Mouse (Mus musculus): ENCODE results near the gene Tmem192.
A peak's percentile ranks its signal among the peaks of the same experiment; 100 is the strongest.

Gene Tmem192

DNA sequence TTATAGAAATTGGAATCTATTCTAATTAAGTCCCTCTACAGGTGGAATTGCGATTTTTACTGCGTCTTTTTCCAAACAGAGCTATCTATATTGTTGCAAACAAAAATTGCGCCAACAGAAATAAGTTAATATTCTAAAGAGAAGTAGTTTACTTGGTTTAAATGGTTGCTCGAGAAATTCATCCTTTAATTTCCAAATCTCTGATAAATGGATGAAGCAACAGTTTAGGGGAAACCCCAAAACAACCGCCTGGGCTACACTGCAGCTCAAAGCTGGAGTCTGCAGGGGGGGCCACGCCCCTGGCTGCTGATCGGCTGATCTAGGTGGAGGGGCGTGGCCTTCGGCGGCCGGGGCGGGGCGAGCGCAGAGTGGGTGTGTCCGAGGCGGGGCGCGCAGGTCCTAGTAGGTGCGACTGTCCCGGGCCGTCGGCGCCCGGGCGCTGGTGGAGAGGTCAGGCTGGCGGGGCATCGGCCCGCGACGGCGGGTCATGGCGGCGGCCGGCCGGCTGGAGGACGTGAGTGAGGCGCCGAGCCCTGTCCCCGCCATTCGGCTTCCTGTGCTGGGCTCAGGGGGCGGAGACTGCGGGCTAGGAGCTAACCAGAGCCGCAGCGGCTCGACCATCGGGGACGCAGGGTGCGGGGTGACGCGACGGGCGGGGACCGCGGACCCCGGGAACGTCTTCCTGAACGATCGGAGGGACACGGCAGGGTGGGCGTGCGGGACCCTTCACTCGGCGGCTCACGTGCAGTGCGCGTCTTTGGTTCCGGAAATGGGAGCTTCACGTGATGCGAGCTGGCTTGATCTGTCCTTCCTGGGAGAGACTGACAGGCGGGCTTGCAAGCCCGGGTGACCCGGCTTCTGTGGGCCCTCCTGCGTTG, at the start of gene Tmem192:
Gene Tmem192, plus strand, starts transcription at position 366 of the 878 bp plus-strand sequence.
- peak; percentile 70 for DNase-seq (ENCODE audit: low read depth, low spot score)

DNA sequence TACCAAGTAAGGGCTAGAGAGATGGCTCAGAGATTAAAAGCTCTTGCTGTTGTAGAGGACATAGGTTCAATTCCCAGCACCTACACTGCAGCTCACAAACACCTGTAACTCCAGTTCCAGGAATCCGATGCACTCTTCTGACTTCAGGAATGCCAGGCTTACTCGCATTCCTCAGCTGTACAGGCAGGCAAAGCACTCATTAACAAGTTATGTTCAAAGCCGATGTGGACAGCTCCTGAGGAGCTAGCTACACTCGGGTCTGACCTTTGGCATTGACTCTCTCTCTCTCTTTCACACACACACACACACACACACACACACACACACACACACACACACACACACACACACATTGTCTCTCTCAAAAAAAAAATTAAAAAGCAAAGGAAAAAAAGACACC, 48.3 kb upstream of the Tmem192 start:
- DNase-seq (ENCODE audit: low read depth, low spot score): no peak

DNA sequence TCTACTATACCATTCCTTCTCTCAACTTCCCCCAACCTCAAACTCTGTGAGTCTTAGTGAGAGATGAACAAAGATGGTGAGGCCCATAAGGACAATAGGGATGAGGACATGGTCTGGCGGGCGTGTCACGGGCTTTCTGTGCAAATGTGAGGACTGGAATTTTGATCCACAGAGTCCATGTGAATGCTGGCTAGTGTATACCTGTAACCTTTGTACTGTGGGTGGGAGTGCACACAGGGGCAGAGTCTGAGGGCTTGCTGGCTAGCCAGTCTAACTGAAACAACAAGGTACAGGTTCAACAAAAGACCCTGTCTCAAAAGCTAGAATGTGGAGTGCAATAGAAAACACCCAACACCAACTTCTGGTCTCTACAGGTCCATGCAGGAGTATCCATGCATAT, 46.3 kb upstream of the Tmem192 start:
- no peak for DNase-seq (ENCODE audit: low read depth, low spot score)

DNA sequence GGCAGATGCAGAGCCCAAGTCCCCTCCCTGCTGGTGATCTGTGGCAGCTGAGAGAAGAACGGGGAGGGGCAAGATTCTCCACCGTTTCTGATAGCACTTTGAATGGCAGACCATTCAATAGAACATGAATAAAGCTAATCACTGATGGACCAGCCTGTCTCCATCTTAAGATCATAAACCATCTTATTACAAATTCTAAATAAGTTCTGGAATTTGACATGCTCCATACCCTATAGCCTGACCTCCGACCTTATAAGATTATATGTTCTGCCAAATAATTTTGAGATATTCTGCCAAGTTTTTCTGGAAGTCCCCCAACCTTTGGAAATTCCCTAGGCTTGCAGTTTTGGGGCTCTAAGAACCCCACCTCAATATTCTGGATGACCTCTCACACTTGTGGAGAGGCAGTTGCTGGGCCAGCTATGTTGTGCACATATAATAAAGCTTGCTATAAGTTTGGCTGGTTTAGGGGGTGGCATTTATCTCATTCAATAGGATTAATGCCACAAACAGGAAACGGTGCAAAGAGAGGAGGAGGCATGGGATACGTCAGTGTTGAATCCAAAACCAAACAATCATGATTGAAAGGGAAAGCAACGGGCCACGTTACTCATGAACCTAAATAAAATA, 45.3 kb upstream of the Tmem192 start:
- no peak for DNase-seq (ENCODE audit: low read depth, low spot score)

DNA sequence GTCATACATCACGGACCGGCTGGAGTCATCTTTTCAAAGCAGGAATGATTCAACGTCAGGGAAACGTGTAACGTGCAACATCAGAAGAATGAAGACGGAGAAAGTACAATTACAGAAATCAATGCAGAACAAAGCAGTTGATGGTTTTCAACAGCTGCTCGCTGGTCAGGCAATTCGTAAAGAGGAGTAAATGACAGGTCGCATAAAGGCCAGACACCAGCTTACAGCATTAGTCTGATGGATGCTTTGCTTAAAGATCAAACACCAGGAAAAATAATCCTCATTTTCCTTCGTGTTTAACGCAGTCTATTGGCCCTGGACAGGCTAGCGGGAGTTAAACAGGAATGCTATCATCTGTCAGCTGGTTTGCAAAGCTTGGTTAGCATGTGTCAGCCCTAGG, 44.8 kb upstream of the Tmem192 start:
- DNase-seq (ENCODE audit: low read depth, low spot score): no peak

DNA sequence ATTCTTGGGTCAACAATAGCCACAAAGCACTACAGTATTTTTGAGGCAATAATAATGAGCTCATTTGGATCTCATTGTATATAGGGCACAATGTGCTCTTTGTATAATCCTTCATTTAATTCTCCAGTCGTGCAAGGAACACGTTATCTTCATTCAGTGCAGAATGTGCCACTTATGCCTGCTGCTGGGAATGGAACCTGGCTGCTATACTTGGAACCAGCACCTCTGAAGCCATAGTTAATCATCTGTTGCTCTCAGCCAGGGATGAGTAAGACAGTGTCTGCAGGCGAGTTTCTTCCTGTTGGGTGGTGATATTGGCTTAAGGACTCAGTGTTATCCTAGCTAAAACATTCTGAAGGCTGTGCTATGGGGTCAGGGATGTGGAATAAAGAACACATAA, 43.2 kb upstream of the Tmem192 start:
- no peak for DNase-seq (ENCODE audit: low read depth, low spot score)

DNA sequence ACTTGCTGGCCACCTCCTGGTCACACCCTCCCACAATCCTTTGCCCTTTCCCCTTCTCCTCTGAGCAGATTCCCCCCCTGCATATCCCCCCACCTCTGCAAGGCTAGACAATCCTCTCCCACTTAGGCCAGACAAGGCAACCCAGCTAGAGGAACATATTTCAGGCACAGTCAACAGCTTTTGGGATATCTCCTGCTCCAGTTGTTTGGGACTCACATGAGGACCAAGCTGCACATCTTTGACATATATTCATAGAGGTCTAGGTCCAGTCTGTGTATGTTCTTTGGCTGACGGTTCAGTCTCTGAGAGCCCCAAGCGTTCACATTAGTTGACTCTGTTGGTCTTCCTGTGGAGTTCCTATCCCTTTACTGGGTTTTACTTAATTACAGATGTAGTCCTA, 37.0 kb upstream of the Tmem192 start:
- no peak for DNase-seq (ENCODE audit: low read depth, low spot score)

DNA sequence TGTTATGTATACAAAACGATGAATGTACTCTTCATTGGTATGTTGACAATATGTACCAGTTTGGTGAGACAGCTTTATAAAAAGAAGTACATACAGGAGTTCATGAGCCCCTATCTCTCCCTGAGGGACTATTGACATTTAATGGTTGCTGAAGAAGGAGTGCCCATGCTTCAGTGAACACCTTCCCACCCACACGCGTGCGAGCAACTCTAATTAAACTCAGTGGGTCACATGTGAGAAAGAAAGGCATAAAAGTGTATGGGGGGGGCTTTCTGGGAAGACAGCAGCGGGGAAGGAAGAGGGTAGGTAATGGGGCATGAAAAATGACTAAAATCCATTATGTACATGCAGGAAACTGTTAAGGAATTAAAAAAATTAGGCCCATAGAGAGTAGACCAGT, 30.2 kb upstream of the Tmem192 start:
- DNase-seq (ENCODE audit: low read depth, low spot score): no peak

DNA sequence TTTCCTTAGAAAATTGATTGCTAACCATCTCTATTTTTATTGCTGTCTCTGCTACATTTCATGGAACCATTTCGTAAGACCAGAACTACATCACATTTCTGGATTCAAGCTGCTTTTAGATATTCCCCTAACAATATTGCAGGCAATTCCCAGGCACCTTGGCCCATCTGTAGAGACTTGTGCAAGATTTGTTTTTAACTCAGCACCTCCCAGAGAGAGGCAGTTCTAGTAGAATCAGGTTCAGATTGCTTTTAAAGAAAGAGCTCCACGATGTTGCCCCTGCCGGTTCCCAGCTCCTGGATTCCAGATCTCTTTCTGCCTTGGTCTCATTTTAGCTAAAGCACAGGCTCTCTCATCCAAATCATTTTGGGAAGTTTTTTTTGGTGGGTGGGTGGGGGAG, 23.7 kb upstream of the Tmem192 start:
- DNase-seq (ENCODE audit: low read depth, low spot score): no peak

DNA sequence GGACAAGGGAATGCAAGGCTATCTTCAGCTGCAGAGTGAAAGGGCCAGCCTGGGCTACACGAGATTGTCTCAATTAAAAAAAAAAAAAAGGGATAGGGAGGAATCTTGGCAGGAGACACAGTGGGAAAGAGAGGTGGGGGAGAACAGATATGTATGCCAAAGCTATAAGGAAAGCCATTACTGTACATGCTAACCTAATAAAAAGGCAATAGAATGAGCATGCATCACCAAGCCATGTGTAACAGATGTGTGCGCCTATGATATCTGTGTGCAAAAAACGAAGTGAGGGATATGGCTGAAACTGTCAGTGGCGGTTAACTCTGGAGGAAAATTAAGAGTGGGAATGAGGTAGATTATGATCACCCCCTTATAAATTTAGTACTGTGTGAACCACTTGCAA, 21.2 kb upstream of the Tmem192 start:
- no peak for DNase-seq (ENCODE audit: low read depth, low spot score)

DNA sequence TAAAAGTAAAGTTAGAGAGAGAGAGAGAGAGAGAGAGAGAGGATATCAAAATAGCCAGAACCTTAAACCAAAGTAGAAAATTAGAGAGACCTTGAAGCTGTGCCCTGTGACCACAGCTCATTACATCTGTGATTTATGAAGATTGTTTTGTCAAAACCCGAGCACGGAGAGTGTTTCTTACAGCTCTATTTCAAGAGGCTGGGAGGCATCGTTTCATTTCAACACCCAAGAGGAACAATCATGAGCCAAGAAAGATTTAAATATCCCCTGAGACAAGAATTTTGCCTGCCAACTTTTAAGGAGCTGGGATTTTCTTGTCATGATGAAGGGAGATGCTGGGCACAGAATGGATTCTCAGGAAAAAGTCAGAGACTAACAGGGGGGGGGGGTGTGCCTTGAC, 20.6 kb upstream of the Tmem192 start:
- DNase-seq (ENCODE audit: low read depth, low spot score): peak; percentile 64

DNA sequence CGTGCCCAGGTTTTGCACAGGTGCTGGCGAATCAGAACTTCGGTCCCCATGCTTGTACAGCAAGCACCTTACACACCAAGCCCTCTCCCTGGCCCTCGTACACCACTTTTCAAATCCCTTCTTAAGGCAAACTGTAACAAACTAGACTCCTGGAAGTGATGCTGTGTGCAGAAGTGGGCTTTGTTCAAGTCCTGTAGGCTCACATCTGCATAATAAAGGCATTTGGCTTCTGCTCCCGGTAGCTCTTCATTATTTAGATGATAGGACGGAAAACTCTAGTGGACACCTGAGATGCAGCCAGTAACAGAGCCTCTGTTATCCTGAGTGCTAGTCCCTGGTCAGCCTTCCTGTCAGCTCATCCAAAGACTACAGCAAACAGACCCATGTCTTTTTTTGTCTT, 18.0 kb upstream of the Tmem192 start:
- no peak for DNase-seq (ENCODE audit: low read depth, low spot score)

DNA sequence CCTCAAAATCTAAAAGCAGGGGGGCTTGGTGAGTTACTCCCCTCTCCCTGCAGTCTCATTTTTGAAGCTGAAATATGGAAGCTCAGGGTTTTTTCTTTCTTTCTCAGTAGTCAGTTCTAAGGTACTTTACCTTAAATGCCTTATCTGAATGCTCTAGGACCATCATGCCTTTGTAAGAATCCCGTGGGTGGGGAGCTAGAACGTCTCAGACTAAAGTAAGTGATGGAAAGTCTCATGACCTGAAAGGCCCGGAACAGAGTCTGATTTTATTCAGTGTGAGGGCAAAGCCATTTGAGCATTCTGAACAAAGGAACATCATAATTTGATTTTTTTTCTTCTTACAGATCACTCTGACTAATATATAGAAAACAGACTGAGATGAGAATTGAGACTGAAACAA, 12.0 kb upstream of the Tmem192 start:
- DNase-seq (ENCODE audit: low read depth, low spot score): no peak

DNA sequence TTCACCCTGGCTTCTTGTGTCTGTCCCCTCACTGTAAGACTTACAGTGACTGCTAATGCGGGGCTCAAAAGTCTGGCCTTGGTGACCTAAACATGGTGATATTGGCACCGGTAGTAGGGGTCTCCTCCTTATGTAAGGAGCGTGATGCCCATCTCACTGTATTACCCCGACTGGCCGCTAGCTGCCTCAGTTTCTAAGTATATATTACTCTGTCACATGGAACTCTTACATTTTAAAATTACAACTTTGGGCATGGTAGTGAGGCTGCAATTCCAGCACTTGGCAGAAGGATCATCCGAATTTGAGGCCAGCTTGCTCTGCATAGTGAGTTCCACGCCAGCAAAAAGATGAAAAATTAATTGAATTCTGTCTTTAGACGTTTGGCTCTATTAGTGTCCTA, 6.0 kb upstream of the Tmem192 start:
- no peak for DNase-seq (ENCODE audit: low read depth, low spot score)

DNA sequence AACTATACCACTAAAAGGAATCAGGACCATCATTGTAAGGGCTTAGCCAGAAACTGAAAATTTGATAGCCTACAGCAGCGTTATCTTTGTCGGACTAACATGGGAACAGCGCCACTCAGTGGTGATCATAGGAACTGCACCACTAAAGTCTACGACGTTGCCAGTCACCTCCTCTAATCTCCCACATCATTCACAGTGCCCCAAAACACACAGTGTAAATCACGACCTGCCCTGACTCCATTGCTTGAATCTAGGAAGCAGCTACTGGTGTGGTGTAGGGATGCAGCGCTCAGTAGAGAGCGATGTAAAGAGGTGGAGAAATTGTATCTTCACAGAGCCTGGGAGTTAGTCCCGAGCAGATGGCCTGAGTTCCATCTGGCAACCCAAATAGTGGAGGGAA, 5.5 kb upstream of the Tmem192 start:
- no peak for DNase-seq (ENCODE audit: low read depth, low spot score)

DNA sequence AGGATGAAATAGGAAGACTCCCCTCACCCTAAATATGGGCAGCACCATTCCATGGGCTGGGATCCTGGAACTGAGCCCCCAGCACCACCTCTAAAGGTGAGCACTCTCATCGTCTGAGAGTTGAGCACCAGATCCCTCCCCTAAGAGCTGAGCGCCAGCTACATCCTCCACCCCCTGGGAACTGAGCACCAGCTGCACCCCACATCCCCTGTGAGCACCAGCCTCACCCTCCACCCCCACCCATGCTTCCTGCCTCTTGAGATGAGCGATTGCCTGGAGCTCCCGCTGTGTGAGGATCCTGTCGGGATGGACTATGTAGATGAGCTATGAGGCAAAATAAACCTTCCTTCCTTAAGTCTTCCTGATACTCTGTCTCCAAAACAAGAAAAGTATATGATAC, 4.0 kb upstream of the Tmem192 start:
- no peak for DNase-seq (ENCODE audit: low read depth, low spot score)

DNA sequence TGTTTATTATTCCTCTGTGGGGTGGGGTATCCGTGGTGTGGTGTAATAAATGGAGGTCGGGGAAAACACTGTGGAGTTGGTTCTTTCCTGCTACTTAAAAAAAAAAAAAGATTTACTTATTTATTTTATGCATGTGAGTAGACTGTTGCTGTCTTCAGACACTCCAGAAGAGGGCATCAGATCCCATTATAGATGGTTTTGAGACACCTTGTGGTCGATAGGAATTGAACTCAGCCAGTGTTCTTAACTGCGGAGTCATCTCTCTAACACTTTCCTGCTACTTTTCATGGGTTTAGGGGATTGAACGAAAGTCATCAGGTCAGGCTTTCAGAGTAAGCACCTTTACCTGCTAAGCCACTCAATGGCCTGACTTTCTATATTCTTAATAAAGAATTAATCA, 2.2 kb upstream of the Tmem192 start:
- DNase-seq (ENCODE audit: low read depth, low spot score): no peak

DNA sequence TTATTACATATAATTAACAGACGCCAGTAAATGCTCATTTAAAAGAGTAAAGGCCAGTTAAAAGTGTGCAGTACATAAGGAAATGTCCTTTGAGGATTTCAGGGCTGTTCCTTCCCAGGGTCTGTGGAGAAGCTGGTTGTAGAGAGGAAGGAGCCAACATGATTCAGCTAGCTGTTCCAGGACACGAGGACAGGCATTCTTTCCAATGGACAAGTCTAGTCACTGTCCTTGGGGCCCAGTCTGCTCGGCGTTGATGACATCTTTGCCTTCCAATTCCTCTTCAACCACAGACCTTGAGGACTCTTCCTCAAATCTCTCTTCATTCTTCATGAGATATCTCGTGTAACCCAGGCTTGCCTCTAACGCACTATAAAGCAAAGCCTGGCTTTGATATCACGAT, 1.4 kb upstream of the Tmem192 start:
- DNase-seq (ENCODE audit: low read depth, low spot score): no peak

DNA sequence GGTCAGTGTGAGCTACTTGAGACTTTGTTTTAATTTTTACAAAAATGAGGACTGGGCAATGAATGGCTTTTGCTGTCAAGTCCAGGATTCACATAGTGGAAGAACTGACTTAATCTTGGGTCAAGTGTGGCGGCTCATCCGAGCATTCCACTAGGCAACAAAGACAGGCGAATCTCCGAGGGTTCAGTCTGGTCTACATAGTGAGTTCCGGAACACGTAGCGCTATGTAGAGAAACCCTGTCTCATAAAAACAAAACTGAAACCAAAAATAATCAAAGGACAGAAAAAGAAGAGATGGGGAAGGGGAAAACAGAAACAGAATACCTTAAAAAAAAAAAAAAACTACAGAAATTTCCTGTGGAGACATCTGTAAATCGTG, 555 bp upstream of the Tmem192 start:
- no peak for DNase-seq (ENCODE audit: low read depth, low spot score)

DNA sequence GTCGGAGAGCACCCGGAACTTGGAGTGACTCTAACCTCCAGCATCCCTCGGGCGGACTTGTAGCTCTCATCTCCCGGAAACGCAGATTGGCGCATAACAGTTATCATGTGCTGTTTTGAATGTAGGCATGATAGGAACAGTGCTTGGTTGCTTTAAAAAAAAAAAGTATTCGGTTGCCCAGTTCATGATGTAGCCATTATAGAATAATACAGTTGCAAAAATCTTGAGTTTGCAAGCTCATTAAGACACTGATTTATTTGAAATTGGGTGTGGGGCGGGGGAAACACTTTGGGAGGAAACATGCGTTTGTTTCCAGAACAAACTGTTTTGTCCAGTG, 681 bp downstream of the Tmem192 start:
- no peak for DNase-seq (ENCODE audit: low read depth, low spot score)

DNA sequence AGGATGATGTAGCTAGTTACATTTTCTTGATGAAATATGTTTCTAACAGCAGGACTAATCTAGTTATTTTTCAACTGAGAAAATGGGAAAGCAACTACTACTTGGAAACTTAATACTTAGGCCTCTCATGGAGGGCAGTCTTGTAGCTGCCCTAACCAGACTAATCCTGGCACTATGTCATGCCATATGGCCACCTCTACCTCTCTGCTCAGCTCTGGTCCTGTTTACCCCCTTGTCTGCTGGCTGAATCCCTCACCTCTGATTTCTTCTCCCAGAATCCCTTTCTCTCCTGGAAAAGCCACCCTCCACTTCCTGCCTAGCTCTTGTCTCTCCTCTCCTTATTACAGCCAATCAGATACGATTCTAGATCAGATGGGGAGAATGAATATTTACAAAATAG, 1.4 kb downstream of the Tmem192 start:
- no peak for DNase-seq (ENCODE audit: low read depth, low spot score)

DNA sequence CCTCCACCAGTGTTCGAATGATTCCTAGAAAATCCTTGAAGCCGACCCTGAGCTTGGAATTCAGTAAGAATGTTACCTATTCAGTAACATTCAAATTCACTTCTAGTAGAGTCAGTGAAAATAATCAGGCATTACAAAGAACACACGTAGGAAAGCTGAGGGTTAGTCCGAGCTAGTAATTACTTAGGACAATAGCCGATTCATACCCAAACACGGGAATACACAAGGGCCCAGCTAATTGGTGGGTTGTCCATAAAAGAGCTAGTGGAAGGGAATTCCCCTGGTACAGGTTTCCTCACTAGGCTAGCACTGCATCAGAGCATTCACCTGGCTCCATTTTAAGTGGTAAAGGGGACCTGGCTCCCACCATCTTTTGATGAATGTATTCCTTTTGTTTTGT, 5.1 kb downstream of the Tmem192 start:
- no peak for DNase-seq (ENCODE audit: low read depth, low spot score)

DNA sequence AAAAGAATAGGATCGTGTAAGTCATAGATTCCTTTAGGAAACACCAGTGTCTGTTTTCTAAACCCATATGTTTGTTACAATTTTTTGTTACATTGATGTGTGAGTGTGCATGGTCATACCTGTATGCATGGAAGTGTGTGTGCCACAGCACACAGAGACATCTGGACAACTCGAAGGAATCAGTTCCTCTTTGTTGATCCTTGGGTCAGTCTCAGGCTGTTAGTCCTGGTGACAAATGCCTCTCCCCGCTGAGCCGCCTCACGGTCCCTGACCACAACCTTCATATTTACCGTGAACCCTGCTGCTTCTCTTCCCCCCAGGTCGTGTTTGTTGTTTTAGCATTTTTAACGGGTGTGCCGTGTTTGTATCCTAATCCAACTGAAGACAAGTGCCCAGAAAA, 12.0 kb downstream of the Tmem192 start:
- DNase-seq (ENCODE audit: low read depth, low spot score): no peak

DNA sequence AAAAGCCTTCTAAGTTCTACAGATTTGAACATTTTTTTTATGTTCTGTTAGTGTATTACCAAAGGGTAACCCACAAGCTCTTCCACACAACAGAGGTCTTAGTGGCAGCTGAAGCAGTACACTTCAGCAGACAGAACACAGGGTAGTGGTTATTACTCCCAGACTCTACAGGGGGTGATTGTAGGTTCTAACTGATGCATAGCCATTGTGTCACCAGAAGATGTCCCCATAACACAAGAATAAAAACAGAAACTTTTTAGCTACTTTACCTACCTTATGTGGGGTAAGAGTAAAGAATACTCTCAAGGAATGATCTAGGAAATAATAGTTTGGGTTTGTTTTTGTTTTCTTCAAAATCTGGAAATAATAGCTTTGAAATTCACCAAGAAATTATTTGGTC, 15.9 kb downstream of the Tmem192 start:
- DNase-seq (ENCODE audit: low read depth, low spot score): no peak
